Mouse (Mus musculus): ENCODE results near the gene Gm4846. TPM values are rescaled to one million over a fixed set of nuclear protein-coding genes. Genes with fewer than 3 reads are reported as not detected.
"Not testable (repeated sequence)": the region's sequence is repeated elsewhere in the genome, so short reads cannot be mapped to it uniquely, and the experiment has no call there.

Gm4846 gene
- not detected in 2 replicates for polyA plus RNA-seq (2015; fragmentation: Nextera tagmentation; extraction: Ambion mirVana)

- not testable (repeated sequence) for H3K9ac ChIP-seq (replicated peaks; ENCODE audit: low read depth); ATAC-seq; H3K9me3 ChIP-seq (ENCODE audit: low read length); H3K27ac ChIP-seq (ENCODE audit: low read length); H3K36me3 ChIP-seq (ENCODE audit: insufficient read depth, low read length); DNase-seq (ENCODE audit: low spot score); H3K4me3 ChIP-seq (ENCODE audit: low read depth, low read length); H3K4me1 ChIP-seq (ENCODE audit: insufficient read depth, low read depth, low read length); H3K4me2 ChIP-seq (replicated peaks; ENCODE audit: low read depth, low read length); H3K27me3 ChIP-seq (replicated peaks; ENCODE audit: insufficient read depth, low read length)
- WGBS: 50% methylated on average over 1 of the region's 1 CpGs
These were observed at the start of gene Gm4846 for GRCm38 (mm10) chr1:166497488-166497887. Gm4846 (minus strand) TSS chr1:166497588.

- H3K4me2 ChIP-seq (replicated peaks; ENCODE audit: low read depth, low read length); H3K27ac ChIP-seq (ENCODE audit: low read length); ATAC-seq; H3K9ac ChIP-seq (replicated peaks; ENCODE audit: low read depth); H3K9me3 ChIP-seq (ENCODE audit: low read length); DNase-seq (ENCODE audit: low spot score); H3K4me1 ChIP-seq (ENCODE audit: insufficient read depth, low read depth, low read length); H3K36me3 ChIP-seq (ENCODE audit: insufficient read depth, low read length); H3K27me3 ChIP-seq (replicated peaks; ENCODE audit: insufficient read depth, low read length); H3K4me3 ChIP-seq (ENCODE audit: low read depth, low read length): not testable (repeated sequence)
- 72% methylated on average over 2 of the region's 2 CpGs for WGBS
These were observed 34.1 kb upstream of the Gm4846 start for GRCm38 (mm10) chr1:166531521-166531920.

DNA sequence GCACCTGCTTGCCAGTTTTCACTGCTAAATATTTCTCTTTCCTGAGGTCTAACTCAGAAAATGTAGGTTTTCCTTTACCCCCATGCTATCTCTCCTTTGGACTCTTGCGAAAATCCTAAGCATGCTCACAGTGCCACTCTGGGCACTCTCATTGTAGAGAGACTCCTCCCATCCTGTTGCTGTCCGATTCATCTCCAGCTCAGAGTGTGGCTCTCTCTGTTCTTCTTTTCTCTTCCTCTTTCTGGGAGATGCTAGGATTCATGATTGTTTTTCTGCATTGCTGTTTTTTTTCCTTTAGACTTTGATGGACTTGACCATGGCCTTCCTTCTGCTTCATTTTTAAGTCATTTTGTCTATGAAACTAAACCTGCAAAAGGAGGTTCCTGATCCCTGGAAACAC, 27.3 kb upstream of the Gm4846 start:
- H3K4me1 ChIP-seq (ENCODE audit: insufficient read depth, low read depth, low read length); DNase-seq (ENCODE audit: low spot score); H3K27me3 ChIP-seq (replicated peaks; ENCODE audit: insufficient read depth, low read length); H3K4me2 ChIP-seq (replicated peaks; ENCODE audit: low read depth, low read length); ATAC-seq; H3K9ac ChIP-seq (replicated peaks; ENCODE audit: low read depth); H3K36me3 ChIP-seq (ENCODE audit: insufficient read depth, low read length); H3K27ac ChIP-seq (ENCODE audit: low read length); H3K4me3 ChIP-seq (ENCODE audit: low read depth, low read length); H3K9me3 ChIP-seq (ENCODE audit: low read length): not testable (repeated sequence)
- WGBS: 81% methylated on average over 2 of the region's 2 CpGs

DNA sequence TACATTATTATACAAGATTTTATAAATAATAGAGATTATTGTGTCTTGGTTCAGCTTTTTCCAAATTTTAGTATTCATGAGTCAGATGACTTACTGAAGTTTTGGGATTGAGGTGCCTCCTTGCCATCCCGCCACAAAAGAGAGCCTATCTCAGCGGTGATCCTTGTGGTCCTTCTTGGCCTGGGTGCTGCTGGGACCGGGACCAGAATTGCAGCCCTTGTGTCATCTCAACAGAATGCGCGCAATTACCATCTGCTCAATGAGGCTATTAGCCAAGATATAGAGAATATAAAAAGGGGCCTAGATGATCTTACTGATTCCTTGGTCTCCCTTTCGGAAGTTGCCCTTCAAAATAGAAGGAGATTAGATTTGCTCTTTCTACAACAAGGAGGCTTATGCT, 22.2 kb upstream of the Gm4846 start:
- H3K4me2 ChIP-seq (replicated peaks; ENCODE audit: low read depth, low read length); H3K9ac ChIP-seq (replicated peaks; ENCODE audit: low read depth); H3K9me3 ChIP-seq (ENCODE audit: low read length); H3K4me1 ChIP-seq (ENCODE audit: insufficient read depth, low read depth, low read length); H3K27me3 ChIP-seq (replicated peaks; ENCODE audit: insufficient read depth, low read length); H3K36me3 ChIP-seq (ENCODE audit: insufficient read depth, low read length); ATAC-seq; H3K4me3 ChIP-seq (ENCODE audit: low read depth, low read length); DNase-seq (ENCODE audit: low spot score); H3K27ac ChIP-seq (ENCODE audit: low read length): not testable (repeated sequence)
- 82% methylated on average over 6 of the region's 6 CpGs for WGBS

DNA sequence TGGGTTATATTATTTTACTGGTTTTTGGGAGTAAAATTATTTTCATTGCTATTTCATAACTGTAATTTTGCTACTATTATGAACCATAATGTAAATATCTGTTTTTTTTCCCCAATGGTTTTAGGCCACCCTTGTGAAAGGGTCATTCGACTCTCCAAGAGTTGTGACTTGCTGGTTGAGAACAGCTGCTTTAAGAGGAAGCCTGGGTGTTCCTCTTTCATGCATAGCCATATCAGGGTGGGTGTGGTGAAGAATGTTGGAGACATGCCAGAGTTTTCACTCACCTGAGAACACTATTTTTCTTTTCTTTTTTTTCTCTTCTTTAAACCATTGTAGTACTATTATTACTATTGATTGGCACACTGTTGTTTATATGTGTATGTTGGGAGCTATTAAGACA, 19.2 kb upstream of the Gm4846 start:
- DNase-seq (ENCODE audit: low spot score) (no peak), ATAC-seq (no peak)
- H3K9me3 ChIP-seq (ENCODE audit: low read length): no peaks in the 10 kb centered on the region
- TF ChIP-seq EP300 (IDR thresholded peaks at IDR 0.05) (no peak), CTCF (IDR thresholded peaks at IDR 0.05) (no peak)
- H3K9ac ChIP-seq (replicated peaks; ENCODE audit: low read depth): no peak overlapping the region
- H3K27ac ChIP-seq (ENCODE audit: low read length): no peak overlapping the region
- H3K4me1 ChIP-seq (ENCODE audit: insufficient read depth, low read depth, low read length): no peaks in the 10 kb centered on the region
- H3K4me2 ChIP-seq (replicated peaks; ENCODE audit: low read depth, low read length): no peak overlapping the region
- H3K27me3 ChIP-seq (replicated peaks; ENCODE audit: insufficient read depth, low read length): no peaks in the 10 kb centered on the region
- no peaks in the 10 kb centered on the region for H3K36me3 ChIP-seq (ENCODE audit: insufficient read depth, low read length)
- 77% methylated on average over 1 of the region's 1 CpGs for WGBS
- no peak overlapping the region for H3K4me3 ChIP-seq (ENCODE audit: low read depth, low read length)

- DNase-seq (ENCODE audit: low spot score); ATAC-seq; H3K27ac ChIP-seq (ENCODE audit: low read length); H3K4me3 ChIP-seq (ENCODE audit: low read depth, low read length); H3K4me1 ChIP-seq (ENCODE audit: insufficient read depth, low read depth, low read length); H3K9ac ChIP-seq (replicated peaks; ENCODE audit: low read depth); H3K36me3 ChIP-seq (ENCODE audit: insufficient read depth, low read length); H3K9me3 ChIP-seq (ENCODE audit: low read length); H3K27me3 ChIP-seq (replicated peaks; ENCODE audit: insufficient read depth, low read length); H3K4me2 ChIP-seq (replicated peaks; ENCODE audit: low read depth, low read length): not testable (repeated sequence)
- 77% methylated on average over 2 of the region's 2 CpGs for WGBS
These were observed 6.8 kb upstream of the Gm4846 start for GRCm38 (mm10) chr1:166504206-166504605.

GRCm38 (mm10) chr1:166479503-166479902, 17.9 kb downstream of the Gm4846 start:
- H3K4me2 ChIP-seq (replicated peaks; ENCODE audit: low read depth, low read length): no peak overlapping the region
- TF ChIP-seq CTCF (IDR thresholded peaks at IDR 0.05): no peak
- no peak for TF ChIP-seq EP300 (IDR thresholded peaks at IDR 0.05)
- no peaks in the 10 kb centered on the region for H3K4me1 ChIP-seq (ENCODE audit: insufficient read depth, low read depth, low read length)
- ATAC-seq: no peak
- no peak for DNase-seq (ENCODE audit: low spot score)
- no peak overlapping the region for H3K9ac ChIP-seq (replicated peaks; ENCODE audit: low read depth)
- no peaks in the 10 kb centered on the region for H3K36me3 ChIP-seq (ENCODE audit: insufficient read depth, low read length)
- H3K4me3 ChIP-seq (ENCODE audit: low read depth, low read length): no peak overlapping the region
- WGBS: 78% methylated on average over 2 of the region's 2 CpGs
- no peaks in the 10 kb centered on the region for H3K27me3 ChIP-seq (replicated peaks; ENCODE audit: insufficient read depth, low read length)
- H3K9me3 ChIP-seq (ENCODE audit: low read length): no peaks in the 10 kb centered on the region
- no peak overlapping the region for H3K27ac ChIP-seq (ENCODE audit: low read length)
